Mouse (Mus musculus): ENCODE results near the gene Hoxd1. TPM values are rescaled to one million over a fixed set of nuclear protein-coding genes. Genes with fewer than 3 reads are reported as not detected.
A peak's percentile ranks its signal among the peaks of the same experiment; 100 is the strongest.

The Hoxd1 gene
- polyA plus RNA-seq, 1 experiment from 2014 or later, result not detected

DNA sequence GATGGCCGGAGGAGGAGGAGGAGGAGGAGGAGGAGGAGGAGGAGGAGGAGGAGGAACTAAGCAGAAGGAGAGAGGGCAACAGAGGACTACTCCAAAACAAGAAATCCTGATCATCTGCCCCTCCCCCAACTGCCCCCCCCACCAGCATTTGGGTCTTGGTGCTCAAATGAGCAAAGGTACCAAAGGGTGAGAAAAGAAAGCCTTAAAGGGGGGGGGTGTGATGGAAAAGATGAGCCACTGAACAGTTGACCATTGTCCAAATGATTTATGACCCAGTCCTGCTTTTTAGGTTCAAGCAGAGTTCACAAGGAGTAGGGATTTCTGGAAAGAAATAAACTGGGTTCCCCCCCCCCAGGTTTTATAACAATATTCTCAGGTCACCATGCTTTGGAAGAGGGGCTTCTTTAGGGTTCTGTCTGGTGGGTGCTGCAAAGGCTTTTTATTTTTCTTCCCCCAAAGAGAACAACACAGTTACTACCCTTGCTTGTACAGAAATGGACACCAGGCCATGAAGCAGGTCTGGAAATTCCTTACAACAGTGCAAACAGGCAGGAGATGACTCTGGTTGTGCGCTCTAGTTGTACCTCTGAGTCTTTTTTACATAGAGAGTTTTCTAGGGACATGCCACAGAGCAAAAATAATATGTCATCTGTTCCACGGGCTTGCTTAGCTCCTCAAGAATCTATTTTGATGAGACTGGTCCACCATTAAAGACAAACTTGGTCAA lies 21.4 kb upstream of the Hoxd1 start:
- Histone ChIP-seq H3K4me3 (no peak overlapping the region), H3K27ac (replicated peaks) (no peak overlapping the region), H3K4me2 (no peak overlapping the region), H3K27me3 (replicated peaks) (peaks cover 99% of the 10 kb centered on the region), H3K4me1 (peaks cover 8% of the 10 kb centered on the region), H3K9ac (no peak overlapping the region), H3K9me3 (no peaks in the 10 kb centered on the region), H3K36me3 (no peaks in the 10 kb centered on the region)
- ATAC-seq (ENCODE audit: extremely low read depth, insufficient number of reproducible peaks, low FRiP score, low TSS enrichment), result no peak
- WGBS, result 43% methylated on average over 2 of the region's 3 CpGs

DNA sequence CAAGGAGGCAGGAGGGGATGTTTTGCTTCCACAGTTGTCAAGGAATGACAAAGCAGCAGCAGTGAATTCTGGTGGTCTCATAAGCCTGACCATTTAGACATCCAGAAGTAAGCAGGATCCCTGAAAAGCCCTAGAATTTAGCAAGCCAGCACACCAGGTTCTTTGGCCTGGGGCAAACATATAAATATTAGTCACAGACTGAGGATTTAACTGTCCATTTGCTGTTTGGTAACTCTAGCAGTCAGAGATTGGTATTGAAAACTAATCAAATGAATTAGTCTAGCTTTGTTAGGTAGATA lies 20.9 kb upstream of the Hoxd1 start:
- H3K4me2 ChIP-seq, result no peak overlapping the region
- no peak for ATAC-seq (ENCODE audit: extremely low read depth, insufficient number of reproducible peaks, low FRiP score, low TSS enrichment)
- no peaks in the 10 kb centered on the region for H3K36me3 ChIP-seq
- H3K27me3 ChIP-seq (replicated peaks), result peaks cover 99% of the 10 kb centered on the region
- peaks cover 11% of the 10 kb centered on the region for H3K4me1 ChIP-seq
- no peak overlapping the region for H3K27ac ChIP-seq (replicated peaks)
- H3K4me3 ChIP-seq, result no peak overlapping the region
- H3K9ac ChIP-seq, result no peak overlapping the region
- no peaks in the 10 kb centered on the region for H3K9me3 ChIP-seq

DNA sequence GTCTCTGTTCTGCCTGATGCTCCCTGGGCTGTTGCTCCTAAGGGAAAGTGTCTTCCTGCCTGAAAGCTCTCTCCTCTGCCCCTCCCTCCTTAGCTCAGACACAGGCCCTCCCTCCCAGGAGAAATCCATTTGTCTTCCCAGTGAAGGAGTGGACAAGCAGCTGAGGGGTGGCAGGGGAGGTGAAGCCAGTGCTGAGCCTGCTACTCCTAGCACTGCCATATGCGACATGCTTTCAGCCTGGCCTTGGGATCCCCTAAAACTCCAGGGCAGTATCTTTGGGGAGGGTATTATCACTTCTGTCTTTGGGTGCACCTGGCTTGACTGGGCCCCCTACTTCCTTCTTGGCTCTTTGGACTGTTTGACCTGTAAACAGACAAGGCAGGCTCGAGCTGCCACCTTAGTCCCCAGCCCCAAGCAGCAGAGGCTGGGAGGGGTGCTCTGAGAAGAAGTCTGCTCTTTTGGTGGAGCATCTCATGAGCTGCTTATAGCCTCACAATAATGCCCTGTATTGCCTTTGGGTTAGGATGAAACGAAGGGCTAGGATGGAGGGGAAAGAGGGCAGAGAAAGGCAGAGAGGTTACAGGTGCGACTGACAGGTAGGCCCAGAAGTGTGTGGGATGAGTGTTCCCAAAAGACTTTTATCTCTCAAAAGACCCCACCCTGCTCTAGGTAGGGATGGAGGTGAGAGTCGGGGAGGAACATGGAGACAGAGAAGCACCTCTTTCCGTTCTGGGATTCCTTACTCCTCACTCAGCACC lies 17.1 kb upstream of the Hoxd1 start:
- under 1% methylated on average over 6 of the region's 6 CpGs for WGBS
- Histone ChIP-seq H3K9me3 (no peaks in the 10 kb centered on the region), H3K4me1 (peaks cover 16% of the 10 kb centered on the region), H3K4me2 (peak overlapping the region; percentile 40; the same call in 1 of the 2 replicates), H3K9ac (no peak overlapping the region), H3K4me3 (no peak overlapping the region), H3K27me3 (replicated peaks) (peaks cover 99% of the 10 kb centered on the region), H3K36me3 (no peaks in the 10 kb centered on the region), H3K27ac (replicated peaks) (no peak overlapping the region)
- no peak for ATAC-seq (ENCODE audit: extremely low read depth, insufficient number of reproducible peaks, low FRiP score, low TSS enrichment)

DNA sequence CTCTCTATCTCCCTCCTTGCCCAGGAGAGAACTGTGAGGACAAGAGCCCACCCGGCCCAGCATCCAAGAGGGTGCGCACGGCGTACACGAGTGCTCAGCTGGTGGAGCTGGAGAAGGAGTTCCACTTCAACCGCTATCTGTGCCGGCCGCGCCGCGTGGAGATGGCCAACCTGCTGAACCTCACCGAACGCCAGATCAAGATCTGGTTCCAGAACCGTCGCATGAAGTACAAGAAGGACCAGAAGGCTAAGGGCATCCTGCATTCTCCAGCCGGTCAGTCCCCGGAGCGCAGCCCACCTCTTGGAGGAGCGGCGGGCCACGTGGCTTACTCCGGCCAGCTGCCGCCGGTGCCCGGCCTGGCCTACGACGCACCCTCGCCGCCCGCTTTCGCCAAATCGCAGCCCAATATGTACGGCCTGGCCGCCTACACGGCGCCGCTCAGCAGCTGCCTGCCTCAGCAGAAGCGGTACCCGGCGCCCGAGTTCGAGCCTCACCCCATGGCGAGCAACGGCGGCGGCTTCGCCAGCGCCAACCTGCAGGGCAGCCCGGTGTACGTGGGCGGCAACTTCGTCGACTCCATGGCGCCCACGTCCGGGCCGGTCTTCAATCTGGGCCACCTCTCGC lies 16.4 kb upstream of the Hoxd1 start:
- peak overlapping the region; percentile 40 for H3K4me2 ChIP-seq
- H3K9ac ChIP-seq, result no peak overlapping the region
- no peak overlapping the region for H3K27ac ChIP-seq (replicated peaks)
- no peaks in the 10 kb centered on the region for H3K9me3 ChIP-seq
- peaks cover 16% of the 10 kb centered on the region for H3K4me1 ChIP-seq
- peak overlapping the region; percentile 28 for H3K4me3 ChIP-seq
- under 1% methylated on average over 58 of the region's 58 CpGs for WGBS
- ATAC-seq (ENCODE audit: extremely low read depth, insufficient number of reproducible peaks, low FRiP score, low TSS enrichment), result no peak
- H3K27me3 ChIP-seq (replicated peaks), result peaks cover 99% of the 10 kb centered on the region
- H3K36me3 ChIP-seq, result no peaks in the 10 kb centered on the region

DNA sequence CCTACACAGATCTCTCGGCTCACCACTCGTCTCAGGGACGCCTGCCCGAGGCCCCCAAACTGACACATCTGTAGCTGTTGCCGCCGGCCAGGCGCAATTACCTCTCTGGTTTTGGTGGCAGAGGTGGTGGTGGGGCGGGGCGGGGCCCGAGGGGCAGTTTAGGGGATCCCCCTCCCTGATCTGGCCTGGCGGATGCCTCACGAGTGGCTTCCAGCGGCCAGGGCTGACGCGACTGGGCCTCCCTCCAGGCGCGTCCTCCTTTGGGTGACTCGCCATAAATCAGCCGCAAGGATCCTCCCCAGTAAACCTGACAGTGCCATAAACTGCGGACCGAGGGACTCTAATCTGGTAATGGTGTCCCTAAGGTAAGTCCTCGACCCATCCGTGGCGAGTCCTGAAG lies 15.8 kb upstream of the Hoxd1 start:
- H3K9ac ChIP-seq, result no peak overlapping the region
- no peaks in the 10 kb centered on the region for H3K9me3 ChIP-seq
- H3K27ac ChIP-seq (replicated peaks), result no peak overlapping the region
- H3K4me1 ChIP-seq, result peaks cover 16% of the 10 kb centered on the region
- H3K4me2 ChIP-seq, result peak overlapping the region; percentile 40
- 3% methylated on average over 24 of the region's 24 CpGs for WGBS
- H3K36me3 ChIP-seq, result no peaks in the 10 kb centered on the region
- H3K4me3 ChIP-seq, result peak overlapping the region; percentile 28; the same call in 1 of the 2 replicates
- peaks cover 99% of the 10 kb centered on the region for H3K27me3 ChIP-seq (replicated peaks)
- no peak for ATAC-seq (ENCODE audit: extremely low read depth, insufficient number of reproducible peaks, low FRiP score, low TSS enrichment)

DNA sequence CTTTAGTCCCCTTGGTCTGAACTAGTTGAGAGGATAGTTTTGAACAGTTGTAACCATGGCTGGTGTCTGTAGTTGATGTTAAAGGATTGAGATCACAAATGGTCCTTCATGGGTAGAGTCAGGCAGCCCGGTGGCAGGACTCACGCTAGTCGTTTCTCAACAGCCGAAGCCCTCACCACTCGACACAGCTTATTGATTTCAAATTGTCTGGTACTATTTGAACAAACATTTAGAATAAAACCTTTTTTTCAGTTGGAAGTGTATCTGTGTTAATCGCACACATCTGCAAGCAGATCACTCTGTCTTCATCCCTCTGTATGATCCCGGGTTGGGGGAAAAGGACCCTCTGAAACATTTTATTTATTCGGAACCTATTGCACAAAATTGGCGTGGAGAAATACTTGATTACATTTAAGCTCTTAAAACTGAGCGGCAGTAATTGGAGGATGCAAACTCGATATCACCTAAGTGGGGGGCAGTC lies 15.1 kb upstream of the Hoxd1 start:
- no peaks in the 10 kb centered on the region for H3K9me3 ChIP-seq
- H3K4me1 ChIP-seq, result peaks cover 20% of the 10 kb centered on the region
- H3K9ac ChIP-seq, result no peak overlapping the region
- peaks cover 99% of the 10 kb centered on the region for H3K27me3 ChIP-seq (replicated peaks)
- no peak overlapping the region for H3K4me2 ChIP-seq
- H3K36me3 ChIP-seq, result no peaks in the 10 kb centered on the region
- 13% methylated on average over 11 of the region's 11 CpGs for WGBS
- no peak for ATAC-seq (ENCODE audit: extremely low read depth, insufficient number of reproducible peaks, low FRiP score, low TSS enrichment)
- no peak overlapping the region for H3K4me3 ChIP-seq
- no peak overlapping the region for H3K27ac ChIP-seq (replicated peaks)

DNA sequence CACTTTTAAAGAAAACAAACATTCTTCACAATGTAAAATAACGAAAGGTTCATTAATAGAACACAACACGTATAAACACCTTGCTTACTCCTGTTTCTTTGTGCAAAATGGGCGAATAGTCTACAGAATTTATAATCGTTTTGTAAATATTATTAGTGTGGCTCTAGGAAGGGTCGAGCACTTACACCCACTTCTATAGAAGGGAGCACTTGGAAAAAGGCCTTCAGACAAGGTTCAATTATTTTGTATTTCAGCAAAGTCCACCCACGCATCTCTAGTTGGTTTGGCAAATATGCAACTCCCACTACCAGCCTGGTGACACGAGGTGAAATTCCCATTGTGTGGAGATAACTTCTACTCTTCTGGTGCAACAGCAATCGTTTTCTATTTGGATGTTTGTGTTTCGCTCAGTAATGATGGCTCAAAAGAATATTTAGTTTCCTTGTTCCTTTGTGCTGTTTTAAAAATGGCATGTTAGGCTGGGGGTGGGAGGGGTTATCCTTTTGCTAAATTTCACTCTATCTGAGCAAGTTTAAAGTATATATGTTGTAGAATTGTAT lies 14.3 kb upstream of the Hoxd1 start:
- 9% methylated on average over 9 of the region's 9 CpGs for WGBS
- ATAC-seq (ENCODE audit: extremely low read depth, insufficient number of reproducible peaks, low FRiP score, low TSS enrichment), result no peak
- no peaks in the 10 kb centered on the region for H3K9me3 ChIP-seq

DNA sequence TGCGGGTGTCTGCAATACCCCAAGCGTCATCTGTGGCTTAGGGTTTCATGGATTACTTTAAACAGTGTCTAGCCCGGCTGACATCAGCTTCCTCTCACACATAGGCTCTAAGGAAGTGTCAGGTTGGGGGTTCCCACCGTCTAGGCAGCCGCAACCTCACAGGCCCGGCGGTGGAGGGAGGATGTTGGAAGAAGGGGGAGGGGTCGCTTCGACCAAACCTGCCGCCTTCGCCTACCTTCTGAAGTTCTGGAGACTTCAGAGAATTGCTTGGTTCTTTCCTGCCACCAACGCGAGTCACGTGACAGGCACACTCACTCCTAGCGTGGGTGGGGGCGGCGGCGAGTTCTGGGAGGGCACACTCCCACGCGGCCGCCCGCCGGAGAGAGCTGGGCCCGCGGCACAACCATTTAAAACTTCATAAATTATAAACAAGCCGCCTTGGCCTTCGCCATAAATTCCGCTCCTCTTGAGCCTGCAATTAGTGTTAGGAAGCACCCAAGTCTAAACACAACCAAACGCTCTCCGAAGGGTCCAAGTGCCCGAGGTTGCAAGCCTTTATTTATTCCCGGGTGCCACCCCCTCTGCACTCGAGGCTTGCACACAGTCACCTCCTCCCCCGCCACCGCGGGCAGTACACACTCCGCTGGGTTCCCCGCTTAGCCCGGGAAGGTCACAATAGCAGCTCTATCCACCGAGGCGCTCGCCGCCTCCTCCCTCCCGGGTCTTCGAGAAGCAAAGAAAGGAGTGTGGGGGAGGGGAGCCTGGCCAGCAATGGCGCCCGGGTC lies 13.3 kb upstream of the Hoxd1 start:
- peak overlapping the region; percentile 65 for H3K4me2 ChIP-seq
- no peak overlapping the region for H3K27ac ChIP-seq (replicated peaks)
- 1% methylated on average over 47 of the region's 47 CpGs for WGBS
- no peaks in the 10 kb centered on the region for H3K36me3 ChIP-seq
- 0 out of 2 replicates have a peak overlapping the region, but pooled peaks have one; percentile 24 for H3K9ac ChIP-seq
- H3K4me3 ChIP-seq, result peak overlapping the region; percentile 37
- no peaks in the 10 kb centered on the region for H3K9me3 ChIP-seq
- H3K4me1 ChIP-seq, result peaks cover 27% of the 10 kb centered on the region
- peaks cover 100% of the 10 kb centered on the region for H3K27me3 ChIP-seq (replicated peaks)
- ATAC-seq (ENCODE audit: extremely low read depth, insufficient number of reproducible peaks, low FRiP score, low TSS enrichment), result no peak

More for the DNA sequence above, 14.3 kb upstream of the Hoxd1 start:
- no peaks in the 10 kb centered on the region for H3K36me3 ChIP-seq
- peaks cover 27% of the 10 kb centered on the region for H3K4me1 ChIP-seq
- H3K27ac ChIP-seq (replicated peaks), result no peak overlapping the region
- no peak overlapping the region for H3K4me3 ChIP-seq
- H3K27me3 ChIP-seq (replicated peaks), result peaks cover 100% of the 10 kb centered on the region
- no peak overlapping the region for H3K4me2 ChIP-seq
- no peak overlapping the region for H3K9ac ChIP-seq

DNA sequence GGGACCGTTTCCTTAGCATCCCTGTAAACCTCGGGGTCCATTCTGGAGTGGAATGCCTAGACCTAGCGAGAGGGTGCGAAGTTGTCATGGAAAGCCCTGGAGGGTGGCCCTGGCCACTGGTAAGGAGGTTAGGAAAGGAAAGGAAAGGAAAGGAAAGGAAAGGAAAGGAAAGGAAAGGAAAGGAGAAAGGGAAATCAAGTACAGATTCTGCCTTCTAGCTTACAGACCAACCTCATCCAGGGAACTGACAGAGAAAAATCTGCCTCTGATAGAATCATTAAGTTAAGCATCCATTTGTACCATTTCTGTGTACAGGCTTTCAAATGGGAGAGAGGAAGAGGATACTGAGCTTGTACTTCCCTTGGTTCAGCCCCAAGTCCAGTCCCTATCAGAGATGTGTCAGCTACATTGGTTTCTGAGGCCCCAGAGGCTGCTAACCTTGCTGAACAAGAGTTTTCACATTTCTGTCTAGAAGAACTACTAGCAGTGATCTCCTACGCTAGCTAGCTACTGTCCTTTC lies 12.0 kb upstream of the Hoxd1 start:
- ATAC-seq (ENCODE audit: extremely low read depth, insufficient number of reproducible peaks, low FRiP score, low TSS enrichment), result no peak

DNA sequence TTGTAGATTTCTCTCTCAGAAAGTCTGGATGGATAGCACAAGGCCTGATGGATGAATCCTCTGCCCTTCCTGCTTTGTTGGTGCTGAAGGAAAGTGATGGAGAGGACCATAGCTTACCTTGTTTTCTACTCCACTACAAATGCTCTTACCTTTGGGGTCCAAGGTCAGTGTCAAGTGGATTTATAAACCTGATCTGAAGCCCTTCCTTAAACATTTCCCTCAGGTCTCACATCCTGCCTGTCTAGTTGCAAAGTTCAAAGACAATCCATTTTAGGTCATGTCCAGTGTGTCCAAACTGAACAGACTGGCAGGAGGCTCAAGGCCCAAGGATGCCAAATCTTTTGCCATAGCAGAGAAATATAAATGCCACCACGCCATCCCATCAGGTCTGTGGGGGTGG lies 10.9 kb upstream of the Hoxd1 start:
- H3K9me3 ChIP-seq, result no peaks in the 10 kb centered on the region
- peaks cover 21% of the 10 kb centered on the region for H3K4me1 ChIP-seq
- 70% methylated on average over 1 of the region's 1 CpGs for WGBS
- no peaks in the 10 kb centered on the region for H3K36me3 ChIP-seq
- no peak overlapping the region for H3K9ac ChIP-seq
- H3K4me3 ChIP-seq, result no peak overlapping the region
- no peak for ATAC-seq (ENCODE audit: extremely low read depth, insufficient number of reproducible peaks, low FRiP score, low TSS enrichment)
- H3K27ac ChIP-seq (replicated peaks), result no peak overlapping the region
- H3K27me3 ChIP-seq (replicated peaks), result peaks cover 98% of the 10 kb centered on the region
- no peak overlapping the region for H3K4me2 ChIP-seq

More for the DNA sequence above, 12.0 kb upstream of the Hoxd1 start:
- Histone ChIP-seq H3K27ac (replicated peaks) (no peak overlapping the region), H3K9ac (no peak overlapping the region), H3K27me3 (replicated peaks) (peaks cover 98% of the 10 kb centered on the region), H3K4me1 (peaks cover 27% of the 10 kb centered on the region), H3K4me2 (no peak overlapping the region), H3K9me3 (no peaks in the 10 kb centered on the region), H3K4me3 (no peak overlapping the region), H3K36me3 (no peaks in the 10 kb centered on the region)
- WGBS, result 24% methylated on average over 5 of the region's 5 CpGs

All from heart, embryonic 13.5 days (tissue).